Mouse (Mus musculus): ENCODE measurements around the gene Abraxas2.
A peak's percentile ranks its signal among the peaks of the same experiment; 100 is the strongest.

The Abraxas2 gene

GRCm38 (mm10) chr7:132897258-132897657 is 38.2 kb downstream of the Abraxas2 start:
- peak; percentile 42 for DNase-seq (ENCODE audit: low read depth, low spot score)

- peak; percentile 33 for DNase-seq (ENCODE audit: low read depth, low spot score)
Measured at GRCm38 (mm10) chr7:132898234-132898633, 39.2 kb downstream of the Abraxas2 start.

- DNase-seq (ENCODE audit: low read depth, low spot score): no peak
Measured at GRCm38 (mm10) chr7:132900826-132901531, 42.0 kb downstream of the Abraxas2 start.

- no peak for DNase-seq (ENCODE audit: low read depth, low spot score)
Measured at GRCm38 (mm10) chr7:132903796-132904195, 44.8 kb downstream of the Abraxas2 start.

- no peak for DNase-seq (ENCODE audit: low read depth, low spot score)
Measured at GRCm38 (mm10) chr7:132921971-132922370, 62.9 kb downstream of the Abraxas2 start.

GRCm38 (mm10) chr7:132925227-132925626 is 66.2 kb downstream of the Abraxas2 start:
- no peak for DNase-seq (ENCODE audit: low read depth, low spot score)

GRCm38 (mm10) chr7:132927201-132927600 is 68.2 kb downstream of the Abraxas2 start:
- DNase-seq (ENCODE audit: low read depth, low spot score): no peak

- no peak for DNase-seq (ENCODE audit: low read depth, low spot score)
Measured at GRCm38 (mm10) chr7:132930055-132930454, 71.0 kb downstream of the Abraxas2 start.

- DNase-seq (ENCODE audit: low read depth, low spot score): peak; percentile 95
Measured at GRCm38 (mm10) chr7:132930850-132931559, 72.0 kb downstream of the Abraxas2 start, which contains the start of gene Zranb1. Zranb1 (plus strand) TSS chr7:132931142.

- DNase-seq (ENCODE audit: low read depth, low spot score): no peak
Measured at GRCm38 (mm10) chr7:132931560-132932351, 72.7 kb downstream of the Abraxas2 start.

GRCm38 (mm10) chr7:132933331-132933730 is 74.3 kb downstream of the Abraxas2 start:
- no peak for DNase-seq (ENCODE audit: low read depth, low spot score)
